26 mouse cellular contexts compared by ENCODE assay signal in the genomic region with DNA sequence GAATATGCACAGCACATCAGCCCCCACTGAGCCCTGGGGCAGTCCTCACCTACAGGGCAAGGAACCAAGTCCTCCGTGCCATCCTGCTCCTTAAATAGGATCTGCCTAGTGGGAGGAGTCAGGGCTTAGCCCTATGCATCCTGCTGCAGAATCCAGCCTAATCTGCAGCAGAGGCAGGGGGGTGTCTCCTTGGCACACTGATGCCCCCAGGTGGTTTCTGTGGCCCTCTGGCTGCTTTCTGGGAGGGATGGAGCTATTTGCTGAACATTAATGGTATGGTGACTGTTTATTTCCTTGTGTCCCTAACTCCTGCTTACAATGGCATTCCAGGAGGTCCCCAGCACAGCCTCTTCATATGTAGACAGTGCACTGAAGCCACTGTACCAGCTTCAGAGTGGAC. TPM values are rescaled to one million over a fixed set of nuclear protein-coding genes. Genes with fewer than 3 reads are reported as not detected.
DNase-seq lines count a peak whose midpoint lies in the region; TF ChIP-seq lines count a peak whose summit lies in the region.
"Had no signal": no experiment of that assay in that cellular context is flagged by ENCODE, and none has a peak within 500 bp of the region (broad histone marks: within the 10 kb centered on the region; RNA-seq: fewer than 3 reads in every experiment).

No protein-coding gene starts in this region.

- H3K27ac ChIP-seq in cerebellum, adult 2 months (ENCODE audit: insufficient read depth, low read length) = 0 out of 2 replicates have a peak overlapping the region, but pooled peaks have one; percentile 2
- H3K27ac ChIP-seq in layer of hippocampus, adult 2 months = peak overlapping the region; percentile 36; the same call in 1 of the 2 replicates
- H3K27ac ChIP-seq in thymus, adult 2 months (ENCODE audit: control insufficient read depth, insufficient read depth, low read length) = no peak overlapping the region
- 0 out of 2 replicates have a peak overlapping the region, but pooled peaks have one; percentile 3 for H3K27ac ChIP-seq in olfactory bulb, adult 2 months (ENCODE audit: insufficient read depth, low read depth, low read length)
- H3K27ac ChIP-seq: forebrain, embryonic 10.5 days; forebrain, embryonic 13.5 days; heart, embryonic 15.5 days; hindbrain, embryonic 10.5 days; hindbrain, embryonic 14.5 days had no signal

- no peak for TF ChIP-seq CTCF in cerebellum, adult 2 months (IDR thresholded peaks at IDR 0.05; ENCODE audit: borderline replicate concordance, insufficient read depth, low read depth, low read length)
- peak; percentile 57 for TF ChIP-seq CTCF in layer of hippocampus, adult 2 months (conservative IDR thresholded peaks at IDR 0.05)
- TF ChIP-seq CTCF in thymus, adult 2 months (IDR thresholded peaks at IDR 0.05; ENCODE audit: borderline replicate concordance, control insufficient read depth, extremely low read depth, insufficient read depth, low read length, poor library complexity) = no peak
- TF ChIP-seq CTCF in olfactory bulb, adult 2 months (IDR thresholded peaks at IDR 0.05; ENCODE audit: insufficient read depth, low read depth, low read length) = no peak

- 0% methylated on average over 1 of the region's 1 CpGs for WGBS in cerebellum, adult 2 months
- 100% methylated on average over 1 of the region's 1 CpGs for WGBS in thymus, adult 2 months
- 38% methylated on average over 1 of the region's 1 CpGs for WGBS in olfactory bulb, adult 2 months

- DNase-seq in cerebellum, adult 2 months = no peak
- no peak for DNase-seq in cerebellum, postnatal 14 days
- no peak for DNase-seq in layer of hippocampus, adult 2 months (ENCODE audit: low spot score in 2 of 2)
- no peak for DNase-seq in layer of hippocampus, adult 11-12 months (ENCODE audit: low spot score)
- peak; percentile 18 for DNase-seq in thymus, postnatal 4 days
- no peak for DNase-seq in thymus, adult 2 months
- DNase-seq in adrenal gland, adult 8-10 months = no peak
- DNase-seq: adrenal gland, postnatal 14 days; cerebellum, adult 11 months; cerebellum, adult 8-10 months; gastrocnemius, postnatal 25 days; heart, adult 18-20 months; heart, postnatal 10 days; heart, postnatal 36 days had no signal

- no peak overlapping the region for H3K4me3 ChIP-seq in cerebellum, adult 2 months (replicated peaks; ENCODE audit: insufficient read depth, low read depth, low read length)
- no peak overlapping the region for H3K4me3 ChIP-seq in layer of hippocampus, adult 2 months
- no peak overlapping the region for H3K4me3 ChIP-seq in thymus, adult 2 months (ENCODE audit: control insufficient read depth, insufficient read depth, low read length)
- H3K4me3 ChIP-seq in olfactory bulb, adult 2 months (ENCODE audit: insufficient read depth, low read depth, low read length) = no peak overlapping the region
- H3K4me3 ChIP-seq: forebrain, embryonic 10.5 days; forebrain, embryonic 13.5 days; heart, embryonic 12.5 days; heart, embryonic 15.5 days; hindbrain, embryonic 10.5 days had no signal

- peaks cover 9% of the 10 kb centered on the region for H3K4me1 ChIP-seq in cerebellum, adult 2 months (ENCODE audit: control insufficient read depth, insufficient read depth, low read length)
- H3K4me1 ChIP-seq in thymus, adult 2 months (replicated peaks; ENCODE audit: control insufficient read depth, insufficient read depth, low read length) = no peaks in the 10 kb centered on the region
- peaks cover 21% of the 10 kb centered on the region for H3K4me1 ChIP-seq in olfactory bulb, adult 2 months (ENCODE audit: control insufficient read depth, insufficient read depth, low read length)
- H3K4me1 ChIP-seq: forebrain, embryonic 10.5 days; forebrain, embryonic 13.5 days; heart, embryonic 12.5 days; heart, embryonic 15.5 days; hindbrain, embryonic 10.5 days had no signal

- peaks cover 70% of the 10 kb centered on the region for H3K36me3 ChIP-seq in thymus, adult 2 months (ENCODE audit: control insufficient read depth, insufficient read depth, low read length)

- no peaks in the 10 kb centered on the region for H3K27me3 ChIP-seq in cerebellum, adult 2 months (ENCODE audit: control insufficient read depth, insufficient read depth, low read length)
- H3K27me3 ChIP-seq in thymus, adult 2 months (ENCODE audit: control insufficient read depth, insufficient read depth, low read length) = no peaks in the 10 kb centered on the region
- H3K27me3 ChIP-seq: forebrain, embryonic 13.5 days; heart, embryonic 12.5 days; heart, embryonic 15.5 days had no signal

- TF ChIP-seq POLR2A in cerebellum, adult 2 months (IDR thresholded peaks at IDR 0.05; ENCODE audit: borderline replicate concordance, insufficient read depth, low read length) = no peak
- TF ChIP-seq POLR2A in thymus, adult 2 months (IDR thresholded peaks at IDR 0.05; ENCODE audit: control insufficient read depth, extremely low read depth, insufficient read depth, low read length, poor library complexity) = no peak
- no peak for TF ChIP-seq POLR2A in olfactory bulb, adult 2 months (IDR thresholded peaks at IDR 0.05; ENCODE audit: insufficient read depth, low read depth, low read length)

RNA-seq across cellular contexts. Expression of a gene that starts 21.3 kb away (rescaled TPM):
- polyA plus RNA-seq in cerebellum, adult 2 months (2012; rRNA removed) = 125 and 129 TPM in 2 replicates
- 10 to 100 TPM; 29.9 to 33.9 TPM for total RNA-seq in layer of hippocampus, adult 2 months (2021)
- 4.1 and 4.7 TPM in 2 replicates for polyA plus RNA-seq in thymus, adult 2 months (2012; rRNA removed)
- polyA plus RNA-seq in olfactory bulb, adult 2 months (2012; ENCODE audit: insufficient read depth, insufficient read length, low replicate concordance, missing spikeins) = not detected in 2 replicates
- 1 to 10 TPM in 2 of 4 experiments, under 1 TPM in 2; 0.49 to 8.0 (median 4.0) TPM for total RNA-seq in adrenal gland, adult 8-10 months (2022)
- total RNA-seq: MEL had no signal
- polyA plus RNA-seq: C2C12; CD4-positive, CD25-positive, alpha-beta regulatory T cell, adult 4 months; embryonic facial prominence, embryonic 11.5 days; forebrain, embryonic 10.5 days; forebrain, embryonic 13.5 days; hindbrain, embryonic 10.5 days had no signal

RNA-seq across cellular contexts. Expression of a gene that starts 27.6 kb away (rescaled TPM):
- polyA plus RNA-seq in cerebellum, adult 2 months (2012; rRNA removed) = 38.4 and 40.7 TPM in 2 replicates
- 10 to 100 TPM; 45.3 to 49.0 TPM for total RNA-seq in layer of hippocampus, adult 2 months (2021)
- 33.8 and 34.4 TPM in 2 replicates for polyA plus RNA-seq in thymus, adult 2 months (2012; rRNA removed)
- not detected in 2 replicates for polyA plus RNA-seq in olfactory bulb, adult 2 months (2012; ENCODE audit: insufficient read depth, insufficient read length, low replicate concordance, missing spikeins)
- 10 to 100 TPM; 48.0 to 62.2 (median 54.1) TPM for total RNA-seq in adrenal gland, adult 8-10 months (2022)

RNA-seq across cellular contexts. Expression of a gene that starts 27.7 kb away (rescaled TPM):
- 0.06 and 0.08 TPM in 2 replicates for polyA plus RNA-seq in cerebellum, adult 2 months (2012; rRNA removed)
- under 1 TPM; 0.34 to 0.79 TPM for total RNA-seq in layer of hippocampus, adult 2 months (2021)
- polyA plus RNA-seq in thymus, adult 2 months (2012; rRNA removed) = 0.08 and 0.13 TPM in 2 replicates
- not detected in 2 replicates for polyA plus RNA-seq in olfactory bulb, adult 2 months (2012; ENCODE audit: insufficient read depth, insufficient read length, low replicate concordance, missing spikeins)
- under 1 TPM in 2 of 4 experiments, not detected in 2; 0.35 to 0.78 TPM for total RNA-seq in adrenal gland, adult 8-10 months (2022)
- total RNA-seq: adrenal gland, postnatal 14 days; gastrocnemius, adult 18-20 months; gastrocnemius, postnatal 25 days; heart, adult 18-20 months; heart, postnatal 10 days; heart, postnatal 36 days; MEL had no signal
- polyA plus RNA-seq: C2C12; CD4-positive, CD25-positive, alpha-beta regulatory T cell, adult 4 months; embryonic facial prominence, embryonic 11.5 days; forebrain, embryonic 10.5 days; hindbrain, embryonic 10.5 days had no signal

Comparison
In these comparisons a context has a peak if more than half of its experiments do, and no peak if none do; other contexts are left out.
1. RNA of a gene that starts 21.3 kb away (polyA plus RNA-seq): 125 to 129 TPM in cerebellum, adult 2 months; 4.1 to 4.7 TPM in thymus, adult 2 months and not detected in olfactory bulb, adult 2 months; every median in the first group is over 10 times any median in the second.
2. RNA of a gene that starts 27.6 kb away (polyA plus RNA-seq): 38.4 to 40.7 TPM in cerebellum, adult 2 months and 33.8 to 34.4 TPM in thymus, adult 2 months; not detected in olfactory bulb, adult 2 months; every median in the first group is over 10 times any median in the second.